Mouse (Mus musculus): Measurements from ENCODE around the gene Gas2. TPM values are rescaled to one million over a fixed set of nuclear protein-coding genes. Genes with fewer than 3 reads are reported as not detected.

The Gas2 gene
- total RNA-seq, 2 experiments from 2014 or later: 30.3 to 30.8 TPM

- DNase-seq: no peak
Measured at GRCm38 (mm10) chr7:51880121-51880520, 18.3 kb downstream of the Gas2 start.

GRCm38 (mm10) chr7:51885345-51885744 lies 23.5 kb downstream of the Gas2 start:
- DNase-seq: no peak

- no peak for DNase-seq
Measured at GRCm38 (mm10) chr7:51887678-51888567, 26.1 kb downstream of the Gas2 start.

- no peak for DNase-seq
Measured at GRCm38 (mm10) chr7:51889601-51890000, 27.8 kb downstream of the Gas2 start.

- DNase-seq: no peak
Measured at GRCm38 (mm10) chr7:51892224-51892965, 30.6 kb downstream of the Gas2 start.

- no peak for DNase-seq
Measured at GRCm38 (mm10) chr7:51893008-51893407, 31.2 kb downstream of the Gas2 start.

- no peak for DNase-seq
Measured at GRCm38 (mm10) chr7:51894133-51894801, 32.5 kb downstream of the Gas2 start.

GRCm38 (mm10) chr7:51894939-51895338 lies 33.1 kb downstream of the Gas2 start:
- no peak for DNase-seq

GRCm38 (mm10) chr7:51899066-51899465 lies 37.3 kb downstream of the Gas2 start:
- DNase-seq: peak; percentile 33

GRCm38 (mm10) chr7:51913292-51914050 lies 51.7 kb downstream of the Gas2 start:
- no peak for DNase-seq

- no peak for DNase-seq
Measured at GRCm38 (mm10) chr7:51914132-51914531, 52.3 kb downstream of the Gas2 start.

GRCm38 (mm10) chr7:51928761-51929519 lies 67.1 kb downstream of the Gas2 start:
- DNase-seq: peak; percentile 55

- DNase-seq: no peak
Measured at GRCm38 (mm10) chr7:51931217-51931616, 69.4 kb downstream of the Gas2 start.

- no peak for DNase-seq
Measured at GRCm38 (mm10) chr7:51937337-51937736, 75.5 kb downstream of the Gas2 start.

GRCm38 (mm10) chr7:51940461-51940860 lies 78.6 kb downstream of the Gas2 start:
- DNase-seq: no peak

GRCm38 (mm10) chr7:51955424-51956041 lies 93.7 kb downstream of the Gas2 start:
- peak; percentile 43 for DNase-seq

GRCm38 (mm10) chr7:51957766-51958165 lies 96.0 kb downstream of the Gas2 start:
- no peak for DNase-seq

GRCm38 (mm10) chr7:51960698-51961374 lies 99.0 kb downstream of the Gas2 start:
- DNase-seq: no peak

GRCm38 (mm10) chr7:51962219-51962952 lies 100.6 kb downstream of the Gas2 start:
- DNase-seq: no peak
